Mouse (Mus musculus) megakaryocyte, adult 5-6 weeks (primary cell): Measurements from ENCODE around the gene Ndufs8. TPM values are rescaled to one million over a fixed set of nuclear protein-coding genes. Genes with fewer than 3 reads are reported as not detected.

Experiments
- ATAC-seq: 2 replicates; pipeline ENCODE4 v1.8.0; 2016; ENCODE audit warnings: mild to moderate bottlenecking, inconsistent platforms; ENCODE audit not compliant: poor library complexity, severe bottlenecking
- total RNA-seq, 2 experiments: library from RNA; stranded (forward) in 1 of 2; stranded (reverse) in 1 of 2; fragments of 153-499, 151-499 nt in 1 of 2; fragments of 221-1000, 200-1000 nt in 1 of 2; gene quantifications; 2 replicates each; pipeline versions ENCODE4 v1.2.3 to v1.2.4; 2015 to 2017

The Ndufs8 gene
- total RNA-seq, 2 experiments from 2014 or later: 60.4 to 215 TPM

DNA sequence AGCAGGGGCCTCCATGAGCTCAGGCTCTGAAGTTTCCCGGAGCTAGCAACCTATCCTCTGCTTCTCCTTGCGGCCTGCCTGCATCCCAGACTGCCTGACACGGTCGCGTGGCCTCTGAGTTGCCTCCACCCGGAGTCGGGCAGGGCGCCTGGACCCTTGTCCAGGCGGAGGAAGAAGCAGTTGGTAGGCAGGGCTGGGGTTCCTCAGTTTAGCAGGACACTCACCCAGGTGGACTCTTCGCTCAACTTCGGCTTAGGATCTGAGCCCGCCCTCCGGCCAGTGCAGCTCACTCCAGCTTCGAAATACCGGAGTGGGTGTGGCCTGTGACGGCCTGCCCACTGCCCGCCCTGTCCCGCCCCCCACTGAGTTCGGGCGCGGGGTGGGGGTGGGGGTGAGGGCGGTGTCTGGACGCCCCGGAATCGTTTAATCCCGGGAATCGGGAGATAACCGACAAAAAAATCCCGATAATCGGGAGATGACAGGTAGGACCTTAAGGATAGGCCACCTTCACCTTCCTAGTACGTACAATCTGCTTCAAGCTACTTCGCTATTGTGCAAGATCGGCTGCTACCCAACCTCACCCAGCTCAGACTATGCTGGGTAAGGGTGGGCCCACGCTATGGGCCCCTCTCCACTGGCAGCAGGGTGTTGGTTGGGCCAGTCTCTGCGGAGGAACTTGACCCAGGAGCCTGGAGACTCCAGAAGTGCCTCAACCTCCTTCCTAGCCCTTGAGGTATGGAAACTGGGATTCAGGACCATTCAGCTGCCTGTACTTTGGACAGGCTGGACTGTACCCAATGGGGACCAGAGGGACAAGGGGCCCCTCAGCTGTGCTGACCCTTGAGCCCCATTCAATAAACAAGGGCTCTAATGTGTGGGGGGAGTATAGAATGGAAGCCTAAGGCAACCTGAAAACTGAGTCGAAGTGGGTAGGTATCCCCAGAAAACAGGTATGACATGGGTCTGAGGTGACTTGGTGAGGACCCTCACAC, 5.5 kb downstream of the Ndufs8 start, which contains the start of gene Tcirg1:
Tcirg1 (minus strand) TSS at position 339 of the 992 bp plus-strand sequence.
- peak; percentile 78 for ATAC-seq

GRCm38 (mm10) chr19:3906326-3906725, 6.2 kb downstream of the Ndufs8 start:
- peak; percentile 8; the same call in 1 of the 2 replicates for ATAC-seq

GRCm38 (mm10) chr19:3905261-3905969, 7.2 kb downstream of the Ndufs8 start:
- peak; percentile 60 for ATAC-seq

GRCm38 (mm10) chr19:3904363-3904675, 8.3 kb downstream of the Ndufs8 start:
- no peak for ATAC-seq

DNA sequence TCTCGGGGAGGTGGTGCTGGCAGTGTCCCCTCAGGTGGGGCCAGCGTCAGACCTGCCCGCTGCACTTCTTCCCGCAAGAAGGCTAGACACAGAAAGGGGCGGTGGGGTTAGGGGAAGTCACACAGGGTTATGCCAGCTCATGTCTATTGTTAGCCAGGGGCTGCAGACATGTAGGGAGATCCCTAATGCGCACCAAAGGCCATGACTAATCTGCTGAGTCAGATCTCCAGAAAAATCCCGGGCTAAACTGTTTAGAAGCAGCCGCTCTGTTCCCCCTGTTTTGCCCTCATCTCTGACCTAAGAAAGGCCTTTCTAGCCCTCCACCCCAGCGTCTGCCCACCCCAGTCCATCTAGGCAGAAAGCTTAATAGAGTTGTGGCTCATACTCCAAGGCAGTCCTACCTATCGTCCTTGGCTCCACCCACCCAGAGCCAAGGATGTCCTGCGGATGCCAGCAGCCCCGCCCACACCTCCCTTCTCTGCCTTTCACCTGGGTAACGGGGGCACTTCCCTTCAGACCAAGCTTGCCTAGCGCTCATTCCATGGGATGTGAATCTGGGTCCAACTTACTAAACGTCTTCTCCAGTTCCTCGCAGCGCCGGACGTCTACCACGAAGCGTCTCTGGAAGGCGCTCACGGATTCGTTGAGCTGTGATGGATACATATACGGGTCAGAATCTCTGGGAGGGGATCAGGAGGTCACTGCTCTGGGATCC, 8.8 kb downstream of the Ndufs8 start:
- ATAC-seq: no peak

DNA sequence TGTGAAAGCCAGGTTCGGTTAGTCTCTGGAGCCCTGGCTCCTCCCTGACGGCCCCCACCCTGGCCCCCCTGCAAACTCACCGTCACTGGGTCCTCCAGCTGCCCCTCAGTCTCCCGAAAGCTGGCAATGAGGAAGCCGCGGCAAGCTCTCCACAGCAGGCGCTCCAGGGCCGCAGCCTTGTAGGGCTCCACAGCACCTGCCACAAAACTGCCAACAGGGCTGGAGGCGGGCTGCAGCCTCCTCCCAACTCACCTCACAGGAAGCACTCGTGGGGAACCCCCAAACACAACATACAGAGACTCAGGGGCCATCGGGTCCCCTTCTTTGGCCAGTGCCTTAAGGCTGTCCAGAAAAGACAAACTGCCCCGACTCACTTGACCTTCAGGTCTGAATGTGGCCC, 9.6 kb downstream of the Ndufs8 start:
- ATAC-seq: no peak

- no peak for ATAC-seq
Observed at GRCm38 (mm10) chr19:3899618-3900017, 13.0 kb downstream of the Ndufs8 start.

GRCm38 (mm10) chr19:3898952-3899351, 13.6 kb downstream of the Ndufs8 start:
- peak; percentile 56; the same call in 1 of the 2 replicates for ATAC-seq

GRCm38 (mm10) chr19:3897557-3897956, 15.0 kb downstream of the Ndufs8 start:
- ATAC-seq: no peak

GRCm38 (mm10) chr19:3896208-3896607, 16.4 kb downstream of the Ndufs8 start:
- no peak for ATAC-seq

- no peak for ATAC-seq
Observed at GRCm38 (mm10) chr19:3895171-3895631, 17.4 kb downstream of the Ndufs8 start.

GRCm38 (mm10) chr19:3894294-3894693, 18.3 kb downstream of the Ndufs8 start:
- no peak for ATAC-seq

GRCm38 (mm10) chr19:3893545-3894116, 18.9 kb downstream of the Ndufs8 start:
- ATAC-seq: no peak

- no peak; the same call in 1 of the 2 replicates for ATAC-seq
Observed at GRCm38 (mm10) chr19:3890181-3890580, 22.4 kb downstream of the Ndufs8 start.

DNA sequence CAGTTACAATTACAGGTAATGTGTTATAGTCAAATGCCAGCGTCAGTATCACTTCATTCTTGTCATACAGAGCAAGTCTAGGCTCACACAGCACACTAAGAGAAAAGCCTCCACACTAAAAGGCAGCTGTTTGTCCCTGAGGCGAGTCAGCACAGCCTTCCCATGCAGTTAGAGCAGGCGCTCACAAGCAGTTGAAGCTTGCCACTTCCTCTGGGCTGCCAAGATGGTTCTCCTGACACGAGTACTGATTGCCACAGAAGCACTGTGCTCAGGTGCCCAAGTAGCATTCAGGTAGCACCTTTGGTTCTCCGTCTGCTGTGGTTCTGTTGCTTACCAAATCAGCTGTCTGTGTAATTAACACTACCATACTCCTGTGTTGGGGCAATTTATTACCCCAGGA, 23.5 kb downstream of the Ndufs8 start:
- ATAC-seq: no peak

GRCm38 (mm10) chr19:3884325-3884990, 28.1 kb downstream of the Ndufs8 start:
- no peak for ATAC-seq

DNA sequence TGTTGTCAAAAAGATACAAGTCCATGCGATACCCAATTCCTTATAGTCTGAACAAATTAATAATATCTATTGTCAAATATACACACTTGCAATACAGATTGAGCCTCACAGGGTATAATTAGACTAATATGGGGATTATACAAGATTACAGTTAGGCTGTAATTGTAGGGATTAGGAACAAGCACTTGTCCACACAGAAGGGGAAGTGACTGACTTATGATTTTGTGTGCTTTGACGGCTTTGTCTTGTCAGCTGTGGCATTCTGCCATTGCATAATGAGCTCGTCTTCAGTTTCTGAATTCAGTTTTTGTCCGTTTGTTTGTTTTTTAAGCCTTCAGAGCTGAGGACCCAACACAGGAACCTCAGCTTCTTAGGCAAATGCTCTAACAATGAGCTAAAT, 30.4 kb downstream of the Ndufs8 start:
- ATAC-seq: peak; percentile 73

GRCm38 (mm10) chr19:3880054-3880848, 32.3 kb downstream of the Ndufs8 start:
- ATAC-seq: peak; percentile 70

- no peak for ATAC-seq
Observed at GRCm38 (mm10) chr19:3875045-3875444, 37.5 kb downstream of the Ndufs8 start.
